Mouse (Mus musculus): ENCODE measurements around the gene Fbxl18. TPM values are rescaled to one million over a fixed set of nuclear protein-coding genes. Genes with fewer than 3 reads are reported as not detected.

The Fbxl18 gene
- polyA plus RNA-seq, 1 experiment from 2014 or later: 14.6 TPM

DNA sequence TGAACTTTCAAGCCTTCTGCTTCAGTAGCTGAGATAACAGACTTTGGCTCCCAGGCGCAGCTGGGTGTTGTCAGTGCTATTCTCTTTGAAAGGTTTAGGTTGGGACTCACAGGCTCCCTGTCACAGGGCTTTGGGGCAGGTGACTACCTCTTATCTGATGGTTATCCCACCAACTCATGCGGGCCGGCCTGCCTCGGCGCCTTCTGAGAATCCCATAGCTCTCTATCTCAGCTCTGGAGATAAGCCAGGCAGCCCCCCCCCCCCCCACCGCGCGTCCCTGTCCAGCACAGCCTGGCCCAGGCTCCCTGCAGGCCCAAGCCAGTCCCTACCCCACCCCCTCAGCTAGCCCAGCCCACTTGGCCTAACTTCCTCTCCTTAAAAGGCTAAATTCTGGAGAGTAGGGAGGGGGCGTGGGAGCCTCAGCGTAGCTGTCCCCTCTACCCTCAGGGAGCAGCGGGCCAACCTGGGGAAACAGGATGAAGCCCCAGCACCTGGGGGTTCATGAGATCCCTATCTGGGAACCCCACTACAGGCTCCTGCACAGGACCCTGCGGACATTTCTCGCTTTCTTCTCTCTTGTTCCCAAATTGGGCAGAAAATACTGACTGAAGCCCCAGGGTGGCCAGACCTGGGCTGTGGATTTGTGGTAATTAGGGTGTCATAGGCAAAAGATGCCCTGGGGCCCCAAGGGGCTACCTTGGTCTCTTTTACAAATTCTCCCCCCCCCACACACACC lies 31.2 kb upstream of the Fbxl18 start:
- Histone ChIP-seq H3K27me3 (ENCODE audit: insufficient read depth, poor library complexity, severe bottlenecking) (no peaks in the 10 kb centered on the region), H3K36me3 (no peaks in the 10 kb centered on the region), H3K9me3 (no peaks in the 10 kb centered on the region), H3K27ac (peak overlapping the region; percentile 95), H3K4me1 (peaks cover 71% of the 10 kb centered on the region), H3K4me3 (peak overlapping the region; percentile 46)
- peak; percentile 94 for DNase-seq (ENCODE audit: low spot score)
- 3% methylated on average over 13 of the region's 13 CpGs for WGBS

GRCm38 (mm10) chr5:142924336-142924959 lies 29.2 kb upstream of the Fbxl18 start:
- H3K27me3 ChIP-seq (ENCODE audit: insufficient read depth, poor library complexity, severe bottlenecking): no peaks in the 10 kb centered on the region
- H3K27ac ChIP-seq: peak overlapping the region; percentile 95
- H3K36me3 ChIP-seq: no peaks in the 10 kb centered on the region
- H3K4me1 ChIP-seq: peaks cover 73% of the 10 kb centered on the region
- no peaks in the 10 kb centered on the region for H3K9me3 ChIP-seq
- H3K4me3 ChIP-seq: no peak overlapping the region
- DNase-seq (ENCODE audit: low spot score): no peak
- 74% methylated on average over 12 of the region's 12 CpGs for WGBS

DNA sequence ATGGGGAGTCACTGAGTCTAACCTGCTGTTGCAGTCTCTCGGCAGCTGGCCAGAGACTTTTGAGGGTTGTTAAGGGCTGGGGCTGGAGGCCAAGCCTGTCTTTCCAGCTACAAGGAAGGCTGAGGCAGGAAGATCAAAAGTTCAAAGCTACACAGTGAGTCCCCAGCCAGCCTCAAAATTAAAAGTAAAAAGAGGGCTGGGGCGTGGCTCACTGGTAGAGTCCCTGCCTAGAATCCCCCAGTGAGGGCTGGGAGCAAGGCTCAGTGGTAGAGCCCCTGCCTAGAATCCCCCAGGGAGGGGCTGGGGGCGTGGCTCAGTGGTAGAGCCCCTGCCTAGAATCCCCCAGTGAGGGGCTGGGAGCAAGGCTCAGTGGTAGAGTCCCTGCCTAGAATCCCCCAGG lies 28.6 kb upstream of the Fbxl18 start:
- peaks cover 66% of the 10 kb centered on the region for H3K4me1 ChIP-seq
- WGBS: 80% methylated on average over 3 of the region's 3 CpGs
- no peaks in the 10 kb centered on the region for H3K36me3 ChIP-seq
- no peaks in the 10 kb centered on the region for H3K9me3 ChIP-seq
- DNase-seq (ENCODE audit: low spot score): no peak
- no peaks in the 10 kb centered on the region for H3K27me3 ChIP-seq (ENCODE audit: insufficient read depth, poor library complexity, severe bottlenecking)
- no peak overlapping the region for H3K4me3 ChIP-seq
- H3K27ac ChIP-seq: no peak overlapping the region

DNA sequence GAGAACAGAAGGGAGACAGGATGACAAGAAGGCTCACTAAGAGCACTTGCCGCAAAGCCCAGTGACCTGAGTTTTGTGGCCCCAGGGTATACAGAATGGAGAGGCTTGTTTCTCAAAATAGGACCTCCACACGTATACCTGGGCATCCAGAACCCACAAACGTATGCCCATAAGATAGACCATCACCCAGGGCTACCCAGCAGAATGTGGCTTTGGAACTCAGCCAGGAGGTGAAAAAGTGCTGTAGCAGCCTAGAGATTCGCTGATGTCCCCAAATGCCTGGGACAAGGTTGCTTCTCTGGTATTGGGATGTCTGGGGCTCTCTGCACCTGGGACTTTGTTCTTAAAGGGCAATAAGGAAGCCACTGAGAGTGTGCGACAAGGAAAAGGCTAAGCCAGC lies 27.0 kb upstream of the Fbxl18 start:
- WGBS: 87% methylated on average over 5 of the region's 5 CpGs
- no peaks in the 10 kb centered on the region for H3K36me3 ChIP-seq
- no peak overlapping the region for H3K4me3 ChIP-seq
- no peaks in the 10 kb centered on the region for H3K9me3 ChIP-seq
- peak overlapping the region; percentile 76; the same call in 1 of the 2 replicates for H3K27ac ChIP-seq
- H3K27me3 ChIP-seq (ENCODE audit: insufficient read depth, poor library complexity, severe bottlenecking): no peaks in the 10 kb centered on the region
- DNase-seq (ENCODE audit: low spot score): no peak
- H3K4me1 ChIP-seq: peaks cover 56% of the 10 kb centered on the region

- WGBS: 54% methylated on average over 6 of the region's 6 CpGs
- H3K36me3 ChIP-seq: no peaks in the 10 kb centered on the region
- peak overlapping the region; percentile 76 for H3K27ac ChIP-seq
- no peaks in the 10 kb centered on the region for H3K9me3 ChIP-seq
- peak; percentile 75 for DNase-seq (ENCODE audit: low spot score)
- no peaks in the 10 kb centered on the region for H3K27me3 ChIP-seq (ENCODE audit: insufficient read depth, poor library complexity, severe bottlenecking)
- no peak overlapping the region for H3K4me3 ChIP-seq
- H3K4me1 ChIP-seq: peaks cover 48% of the 10 kb centered on the region
Measured at GRCm38 (mm10) chr5:142921074-142921459, 25.8 kb upstream of the Fbxl18 start.

DNA sequence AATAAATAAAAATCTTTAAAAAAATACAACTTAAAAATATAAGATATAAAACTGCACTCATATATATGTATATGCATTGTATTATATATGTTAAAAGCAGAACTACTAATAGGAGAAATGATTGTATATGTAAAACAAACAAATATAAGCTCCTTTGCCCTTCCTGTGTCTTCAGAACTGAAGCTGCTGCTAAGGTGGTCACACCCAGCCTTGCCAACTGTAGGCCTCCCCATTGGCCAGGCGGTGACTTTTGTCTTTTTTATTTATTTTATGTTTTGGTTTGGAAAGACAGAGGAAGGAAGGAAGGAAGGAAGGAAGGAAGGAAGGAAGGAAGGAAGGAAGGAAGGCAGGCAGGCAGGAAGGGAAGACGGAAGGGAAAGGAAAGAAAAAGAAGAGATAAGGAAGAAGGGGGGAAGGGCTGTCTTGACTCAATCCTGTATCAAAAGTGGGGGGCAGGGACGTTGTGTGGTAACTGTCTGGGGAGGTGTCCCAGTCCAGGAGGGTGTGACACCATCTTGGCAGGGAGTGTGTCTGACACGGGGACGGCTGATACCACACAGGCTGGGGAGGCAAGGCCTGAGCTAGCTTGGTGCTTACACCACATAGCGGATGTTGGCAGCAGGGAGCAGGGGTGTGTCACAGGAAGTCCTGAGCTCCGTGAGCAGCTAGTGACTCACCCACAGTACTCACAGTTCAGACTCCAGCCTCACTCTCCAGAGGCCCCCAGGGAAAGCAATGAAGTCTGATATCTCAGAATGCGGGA lies 25.3 kb upstream of the Fbxl18 start:
- DNase-seq (ENCODE audit: low spot score): peak; percentile 95
- H3K27ac ChIP-seq: peak overlapping the region; percentile 76
- H3K36me3 ChIP-seq: no peaks in the 10 kb centered on the region
- no peaks in the 10 kb centered on the region for H3K9me3 ChIP-seq
- H3K4me1 ChIP-seq: peaks cover 42% of the 10 kb centered on the region
- 26% methylated on average over 8 of the region's 8 CpGs for WGBS
- H3K4me3 ChIP-seq: no peak overlapping the region
- H3K27me3 ChIP-seq (ENCODE audit: insufficient read depth, poor library complexity, severe bottlenecking): no peaks in the 10 kb centered on the region

DNA sequence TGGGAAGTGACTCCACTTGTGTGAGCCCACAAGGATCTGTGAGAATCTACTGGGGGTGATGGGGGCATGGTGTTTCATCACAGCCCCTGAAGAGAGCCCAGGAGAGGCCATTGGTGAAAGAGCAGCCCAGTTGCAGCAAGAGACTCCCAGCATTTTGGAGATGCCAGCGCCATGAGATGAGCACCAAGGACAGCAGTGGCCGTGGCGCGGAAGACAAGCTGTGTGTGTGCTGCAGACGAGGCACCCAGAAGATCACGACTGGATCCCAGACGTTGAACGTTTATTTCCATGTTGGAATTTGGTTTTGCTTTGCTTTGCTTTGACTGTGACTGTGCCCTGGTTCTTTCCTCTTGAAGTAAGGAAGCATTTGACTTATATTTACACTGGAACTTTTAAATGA lies 22.2 kb upstream of the Fbxl18 start:
- Histone ChIP-seq H3K36me3 (no peaks in the 10 kb centered on the region), H3K4me3 (no peak overlapping the region), H3K4me1 (peaks cover 28% of the 10 kb centered on the region), H3K27me3 (ENCODE audit: insufficient read depth, poor library complexity, severe bottlenecking) (no peaks in the 10 kb centered on the region), H3K27ac (no peak overlapping the region), H3K9me3 (no peaks in the 10 kb centered on the region)
- WGBS: 91% methylated on average over 8 of the region's 8 CpGs
- peak; percentile 64 for DNase-seq (ENCODE audit: low spot score)

GRCm38 (mm10) chr5:142916593-142916992 lies 21.4 kb upstream of the Fbxl18 start:
- Histone ChIP-seq H3K4me3 (no peak overlapping the region), H3K27ac (peak overlapping the region; percentile 72), H3K9me3 (no peaks in the 10 kb centered on the region), H3K36me3 (no peaks in the 10 kb centered on the region), H3K4me1 (peaks cover 20% of the 10 kb centered on the region), H3K27me3 (ENCODE audit: insufficient read depth, poor library complexity, severe bottlenecking) (no peaks in the 10 kb centered on the region)
- WGBS: 70% methylated on average over 7 of the region's 7 CpGs
- no peak for DNase-seq (ENCODE audit: low spot score)

DNA sequence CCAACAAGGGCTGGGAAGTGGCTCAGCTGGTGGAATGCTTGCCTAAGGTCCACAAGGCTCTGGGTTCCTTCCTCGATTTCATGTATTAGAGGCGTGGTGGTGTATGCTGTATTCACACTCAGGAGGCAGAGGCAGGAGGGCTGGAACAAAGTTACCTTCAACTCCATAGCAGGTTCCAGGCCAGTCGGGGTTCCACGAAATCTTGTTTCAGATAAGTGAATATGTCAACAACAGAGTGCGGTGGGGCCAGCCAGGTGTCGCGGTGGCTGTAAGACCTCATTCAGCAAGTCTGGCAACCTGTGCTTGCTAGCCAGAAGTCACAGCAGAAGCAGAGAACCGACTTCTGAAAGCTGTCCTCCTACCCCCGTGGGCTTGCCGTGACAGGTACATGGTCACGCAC lies 20.0 kb upstream of the Fbxl18 start:
- Histone ChIP-seq H3K27me3 (ENCODE audit: insufficient read depth, poor library complexity, severe bottlenecking) (no peaks in the 10 kb centered on the region), H3K4me1 (peaks cover 9% of the 10 kb centered on the region), H3K4me3 (no peak overlapping the region), H3K9me3 (no peaks in the 10 kb centered on the region), H3K27ac (0 out of 2 replicates have a peak overlapping the region, but pooled peaks have one; percentile 25), H3K36me3 (no peaks in the 10 kb centered on the region)
- DNase-seq (ENCODE audit: low spot score): peak; percentile 66
- WGBS: 68% methylated on average over 11 of the region's 11 CpGs

- Histone ChIP-seq H3K4me3 (no peak overlapping the region), H3K27me3 (ENCODE audit: insufficient read depth, poor library complexity, severe bottlenecking) (no peaks in the 10 kb centered on the region), H3K9me3 (no peaks in the 10 kb centered on the region), H3K4me1 (peaks cover 34% of the 10 kb centered on the region), H3K36me3 (no peaks in the 10 kb centered on the region), H3K27ac (no peak overlapping the region)
- no peak for DNase-seq (ENCODE audit: low spot score)
- WGBS: 76% methylated on average over 4 of the region's 4 CpGs
Measured at GRCm38 (mm10) chr5:142912739-142913138, 17.5 kb upstream of the Fbxl18 start.

GRCm38 (mm10) chr5:142912320-142912719 lies 17.1 kb upstream of the Fbxl18 start:
- H3K4me1 ChIP-seq: peaks cover 38% of the 10 kb centered on the region
- H3K4me3 ChIP-seq: no peak overlapping the region
- peak overlapping the region; percentile 23; the same call in 1 of the 2 replicates for H3K27ac ChIP-seq
- no peaks in the 10 kb centered on the region for H3K9me3 ChIP-seq
- H3K36me3 ChIP-seq: no peaks in the 10 kb centered on the region
- DNase-seq (ENCODE audit: low spot score): no peak
- WGBS: 84% methylated on average over 3 of the region's 3 CpGs
- no peaks in the 10 kb centered on the region for H3K27me3 ChIP-seq (ENCODE audit: insufficient read depth, poor library complexity, severe bottlenecking)

DNA sequence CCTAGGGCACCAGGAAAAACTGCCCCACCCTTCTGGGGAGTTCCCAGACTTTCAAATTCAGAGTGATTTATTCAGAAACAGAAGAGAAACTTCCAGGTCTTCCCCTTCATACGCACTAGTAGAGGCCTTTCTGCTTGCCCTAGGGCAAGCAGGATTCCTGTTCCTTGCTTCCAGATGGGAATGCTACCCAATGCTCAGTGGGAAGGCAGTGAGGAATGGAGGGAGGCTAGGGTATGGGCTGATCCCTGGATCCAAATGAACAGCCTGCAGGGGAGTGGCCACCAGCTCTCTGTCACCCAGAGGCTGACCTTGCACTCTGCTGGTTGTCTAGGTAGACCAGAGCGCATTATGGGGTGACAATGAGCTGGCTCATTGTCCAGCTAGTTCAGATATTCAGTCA lies 16.4 kb upstream of the Fbxl18 start:
- no peaks in the 10 kb centered on the region for H3K9me3 ChIP-seq
- WGBS: 91% methylated on average over 2 of the region's 2 CpGs
- H3K36me3 ChIP-seq: no peaks in the 10 kb centered on the region
- peak overlapping the region; percentile 23; the same call in 1 of the 2 replicates for H3K27ac ChIP-seq
- no peaks in the 10 kb centered on the region for H3K27me3 ChIP-seq (ENCODE audit: insufficient read depth, poor library complexity, severe bottlenecking)
- H3K4me1 ChIP-seq: peaks cover 42% of the 10 kb centered on the region
- no peak overlapping the region for H3K4me3 ChIP-seq
- DNase-seq (ENCODE audit: low spot score): no peak

Data from heart, embryonic 10.5 days (tissue).